Mouse (Mus musculus): Measurements from ENCODE around the gene Cep78. TPM values are rescaled to one million over a fixed set of nuclear protein-coding genes. Genes with fewer than 3 reads are reported as not detected.

Gene Cep78
- polyA plus RNA-seq, 1 experiment from 2014 or later = 13.2 TPM

DNA sequence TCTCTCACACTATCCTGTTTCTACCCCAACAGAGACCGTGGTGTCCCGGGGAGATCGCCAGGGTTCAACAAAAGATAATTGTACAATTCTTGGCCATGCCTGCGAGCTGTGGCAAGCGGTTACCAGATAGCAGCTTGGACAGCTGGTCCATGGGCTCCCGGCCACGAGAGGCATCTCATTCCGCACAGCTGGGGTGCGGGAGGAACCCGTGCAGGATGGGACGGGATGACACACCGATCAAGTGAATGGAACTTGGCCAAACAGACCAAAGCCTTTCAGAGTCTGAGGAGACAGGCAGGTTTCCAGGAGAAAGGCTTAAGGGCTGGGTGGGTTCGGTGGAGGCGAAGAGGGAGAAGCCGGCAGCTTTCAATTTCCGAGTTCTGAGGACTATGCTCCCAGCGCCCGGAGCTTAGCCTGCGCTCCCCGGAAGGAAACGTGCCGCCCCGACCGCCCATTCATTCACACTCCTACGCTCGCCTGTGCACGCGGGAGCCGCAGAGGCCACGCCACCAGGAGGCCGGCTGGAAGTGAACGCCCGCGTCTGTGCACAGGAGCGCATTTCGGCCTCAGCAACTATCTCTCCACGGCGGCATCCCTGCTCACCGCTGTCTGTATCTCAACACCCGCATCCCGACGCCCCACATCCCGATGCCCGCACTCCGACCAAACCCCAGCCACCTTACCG, 60.5 kb downstream of the Cep78 start:
- H3K27me3 ChIP-seq (ENCODE audit: control insufficient read depth, insufficient read depth, low read length) = no peaks in the 10 kb centered on the region
- H3K4me2 ChIP-seq (ENCODE audit: low read depth, low read length) = peak overlapping the region; percentile 91
- H3K9ac ChIP-seq (ENCODE audit: low read length) = peak overlapping the region; percentile 81
- peak; percentile 56 for ATAC-seq (replicated peaks; ENCODE audit: extremely low read depth, insufficient read depth, low FRiP score)
- H3K4me3 ChIP-seq (ENCODE audit: low read length) = peak overlapping the region; percentile 71
- peaks cover 18% of the 10 kb centered on the region for H3K4me1 ChIP-seq (ENCODE audit: control insufficient read depth, insufficient read depth, low read length)
- H3K36me3 ChIP-seq (ENCODE audit: control insufficient read depth, insufficient read depth) = peaks cover 5% of the 10 kb centered on the region; the same call in 1 of the 2 replicates
- peak overlapping the region; percentile 96 for H3K27ac ChIP-seq (ENCODE audit: low read length)
- H3K9me3 ChIP-seq (replicated peaks; ENCODE audit: control insufficient read depth, low read length) = no peaks in the 10 kb centered on the region
- WGBS = 0% methylated on average over 46 of the region's 46 CpGs

DNA sequence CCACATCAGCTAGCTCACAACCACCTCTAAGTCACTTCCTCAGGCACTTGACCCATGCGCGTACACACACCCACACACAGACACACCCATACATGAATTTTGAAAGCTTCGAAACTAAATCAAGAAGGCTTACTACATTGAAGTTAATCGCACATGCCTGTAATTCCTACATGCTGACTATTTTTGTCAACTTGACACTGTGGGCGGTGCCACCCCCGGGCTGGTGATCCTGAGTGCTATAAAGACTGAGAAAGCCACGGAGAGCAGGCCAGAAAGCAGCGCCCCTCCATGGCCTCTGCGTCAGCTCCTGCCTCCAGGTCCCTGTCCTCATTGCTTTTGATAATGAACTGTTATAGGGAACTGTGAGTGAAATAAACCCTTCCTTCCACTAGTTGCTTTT, 61.4 kb downstream of the Cep78 start:
- peak; percentile 14; the same call in 1 of the 2 replicates for ATAC-seq (replicated peaks; ENCODE audit: extremely low read depth, insufficient read depth, low FRiP score)
- WGBS = 8% methylated on average over 9 of the region's 9 CpGs
- Histone ChIP-seq H3K36me3 (ENCODE audit: control insufficient read depth, insufficient read depth) (peaks cover 10% of the 10 kb centered on the region; the same call in 1 of the 2 replicates), H3K9me3 (replicated peaks; ENCODE audit: control insufficient read depth, low read length) (no peaks in the 10 kb centered on the region), H3K4me1 (ENCODE audit: control insufficient read depth, insufficient read depth, low read length) (peaks cover 18% of the 10 kb centered on the region), H3K27ac (ENCODE audit: low read length) (peak overlapping the region; percentile 96), H3K9ac (ENCODE audit: low read length) (peak overlapping the region; percentile 81), H3K27me3 (ENCODE audit: control insufficient read depth, insufficient read depth, low read length) (no peaks in the 10 kb centered on the region), H3K4me2 (ENCODE audit: low read depth, low read length) (peak overlapping the region; percentile 91), H3K4me3 (ENCODE audit: low read length) (peak overlapping the region; percentile 71)

- Histone ChIP-seq H3K9me3 (replicated peaks; ENCODE audit: control insufficient read depth, low read length) (no peaks in the 10 kb centered on the region), H3K4me1 (ENCODE audit: control insufficient read depth, insufficient read depth, low read length) (peaks cover 6% of the 10 kb centered on the region), H3K27me3 (ENCODE audit: control insufficient read depth, insufficient read depth, low read length) (no peaks in the 10 kb centered on the region), H3K36me3 (ENCODE audit: control insufficient read depth, insufficient read depth) (peaks cover 26% of the 10 kb centered on the region), H3K4me2 (ENCODE audit: low read depth, low read length) (no peak overlapping the region), H3K4me3 (ENCODE audit: low read length) (no peak overlapping the region), H3K27ac (ENCODE audit: low read length) (no peak overlapping the region), H3K9ac (ENCODE audit: low read length) (no peak overlapping the region)
- 94% methylated on average over 7 of the region's 7 CpGs for WGBS
- ATAC-seq (replicated peaks; ENCODE audit: extremely low read depth, insufficient read depth, low FRiP score) = no peak
Observed at GRCm38 (mm10) chr19:15919336-15919735, 65.5 kb downstream of the Cep78 start.

- Histone ChIP-seq H3K4me3 (ENCODE audit: low read length) (no peak overlapping the region), H3K9ac (ENCODE audit: low read length) (no peak overlapping the region), H3K4me2 (ENCODE audit: low read depth, low read length) (no peak overlapping the region), H3K36me3 (ENCODE audit: control insufficient read depth, insufficient read depth) (peaks cover 29% of the 10 kb centered on the region), H3K9me3 (replicated peaks; ENCODE audit: control insufficient read depth, low read length) (no peaks in the 10 kb centered on the region), H3K27me3 (ENCODE audit: control insufficient read depth, insufficient read depth, low read length) (no peaks in the 10 kb centered on the region), H3K4me1 (ENCODE audit: control insufficient read depth, insufficient read depth, low read length) (peaks cover 3% of the 10 kb centered on the region), H3K27ac (ENCODE audit: low read length) (no peak overlapping the region)
- ATAC-seq (replicated peaks; ENCODE audit: extremely low read depth, insufficient read depth, low FRiP score) = no peak
- 90% methylated on average over 7 of the region's 7 CpGs for WGBS
Observed at GRCm38 (mm10) chr19:15918111-15918510, 66.7 kb downstream of the Cep78 start.

- Histone ChIP-seq H3K9me3 (replicated peaks; ENCODE audit: control insufficient read depth, low read length) (no peaks in the 10 kb centered on the region), H3K9ac (ENCODE audit: low read length) (no peak overlapping the region), H3K27ac (ENCODE audit: low read length) (no peak overlapping the region), H3K27me3 (ENCODE audit: control insufficient read depth, insufficient read depth, low read length) (no peaks in the 10 kb centered on the region), H3K4me2 (ENCODE audit: low read depth, low read length) (no peak overlapping the region), H3K36me3 (ENCODE audit: control insufficient read depth, insufficient read depth) (peaks cover 25% of the 10 kb centered on the region), H3K4me1 (ENCODE audit: control insufficient read depth, insufficient read depth, low read length) (peaks cover 16% of the 10 kb centered on the region), H3K4me3 (ENCODE audit: low read length) (no peak overlapping the region)
- ATAC-seq (replicated peaks; ENCODE audit: extremely low read depth, insufficient read depth, low FRiP score) = no peak
- 84% methylated on average over 9 of the region's 9 CpGs for WGBS
Observed at GRCm38 (mm10) chr19:15913249-15913997, 71.4 kb downstream of the Cep78 start.

GRCm38 (mm10) chr19:15911441-15911840, 73.3 kb downstream of the Cep78 start:
- Histone ChIP-seq H3K27me3 (ENCODE audit: control insufficient read depth, insufficient read depth, low read length) (no peaks in the 10 kb centered on the region), H3K9ac (ENCODE audit: low read length) (no peak overlapping the region), H3K4me1 (ENCODE audit: control insufficient read depth, insufficient read depth, low read length) (peaks cover 16% of the 10 kb centered on the region), H3K9me3 (replicated peaks; ENCODE audit: control insufficient read depth, low read length) (no peaks in the 10 kb centered on the region), H3K4me2 (ENCODE audit: low read depth, low read length) (no peak overlapping the region), H3K36me3 (ENCODE audit: control insufficient read depth, insufficient read depth) (peaks cover 15% of the 10 kb centered on the region; the same call in 1 of the 2 replicates), H3K4me3 (ENCODE audit: low read length) (no peak overlapping the region), H3K27ac (ENCODE audit: low read length) (no peak overlapping the region; the same call in 1 of the 2 replicates)
- ATAC-seq (replicated peaks; ENCODE audit: extremely low read depth, insufficient read depth, low FRiP score) = no peak
- 89% methylated on average over 5 of the region's 5 CpGs for WGBS

GRCm38 (mm10) chr19:15910987-15911386, 73.8 kb downstream of the Cep78 start:
- Histone ChIP-seq H3K4me2 (ENCODE audit: low read depth, low read length) (no peak overlapping the region), H3K27ac (ENCODE audit: low read length) (peak overlapping the region; percentile 51; the same call in 1 of the 2 replicates), H3K27me3 (ENCODE audit: control insufficient read depth, insufficient read depth, low read length) (no peaks in the 10 kb centered on the region), H3K4me1 (ENCODE audit: control insufficient read depth, insufficient read depth, low read length) (peaks cover 16% of the 10 kb centered on the region), H3K4me3 (ENCODE audit: low read length) (no peak overlapping the region), H3K9ac (ENCODE audit: low read length) (no peak overlapping the region), H3K9me3 (replicated peaks; ENCODE audit: control insufficient read depth, low read length) (no peaks in the 10 kb centered on the region), H3K36me3 (ENCODE audit: control insufficient read depth, insufficient read depth) (peaks cover 19% of the 10 kb centered on the region; the same call in 1 of the 2 replicates)
- ATAC-seq (replicated peaks; ENCODE audit: extremely low read depth, insufficient read depth, low FRiP score) = peak; percentile 87
- WGBS = 42% methylated on average over 3 of the region's 3 CpGs

DNA sequence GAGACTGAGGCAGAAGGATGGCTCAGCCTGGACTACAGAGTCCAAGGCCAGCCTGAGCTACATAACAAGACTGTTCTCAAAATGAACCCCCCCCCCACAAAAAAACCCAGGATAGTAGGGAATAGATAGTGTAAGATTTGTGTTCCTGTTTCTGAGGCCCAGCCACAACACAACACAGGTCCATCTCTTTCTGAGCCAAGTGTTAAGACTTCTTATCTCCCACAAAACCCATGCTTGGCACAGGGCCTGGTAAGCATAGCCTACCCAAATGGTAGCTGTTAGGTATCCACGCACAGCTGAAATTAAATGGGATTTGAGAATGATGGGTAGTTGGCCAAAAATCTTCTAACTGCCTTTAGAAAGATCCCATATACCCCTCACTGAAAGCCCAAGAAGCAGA, 74.3 kb downstream of the Cep78 start:
- Histone ChIP-seq H3K9me3 (replicated peaks; ENCODE audit: control insufficient read depth, low read length) (no peaks in the 10 kb centered on the region), H3K27me3 (ENCODE audit: control insufficient read depth, insufficient read depth, low read length) (no peaks in the 10 kb centered on the region), H3K9ac (ENCODE audit: low read length) (no peak overlapping the region), H3K4me1 (ENCODE audit: control insufficient read depth, insufficient read depth, low read length) (peaks cover 16% of the 10 kb centered on the region), H3K4me3 (ENCODE audit: low read length) (no peak overlapping the region), H3K27ac (ENCODE audit: low read length) (peak overlapping the region; percentile 51; the same call in 1 of the 2 replicates), H3K4me2 (ENCODE audit: low read depth, low read length) (no peak overlapping the region), H3K36me3 (ENCODE audit: control insufficient read depth, insufficient read depth) (peaks cover 24% of the 10 kb centered on the region; the same call in 1 of the 2 replicates)
- peak; percentile 74 for ATAC-seq (replicated peaks; ENCODE audit: extremely low read depth, insufficient read depth, low FRiP score)
- 40% methylated on average over 1 of the region's 1 CpGs for WGBS

DNA sequence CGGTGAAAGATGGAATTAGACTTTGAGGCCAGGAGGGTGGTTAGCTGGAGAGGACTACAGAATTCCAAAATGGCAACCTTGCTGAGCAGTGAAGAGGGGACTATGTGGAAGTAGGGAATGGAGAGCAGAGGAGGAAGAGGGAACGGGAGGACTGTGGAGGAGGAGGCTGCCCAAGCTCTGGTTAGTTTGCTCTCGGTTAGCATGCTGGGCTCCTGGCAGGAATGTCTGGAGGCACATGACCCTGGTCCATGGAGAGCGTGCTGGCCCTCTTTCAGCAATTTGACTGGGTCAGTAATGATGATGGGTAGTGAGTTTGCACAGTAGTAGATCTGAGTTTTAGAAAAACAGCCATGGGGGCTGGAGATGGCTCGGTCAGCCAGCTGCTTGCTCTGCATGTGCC, 76.8 kb downstream of the Cep78 start:
- Histone ChIP-seq H3K27me3 (ENCODE audit: control insufficient read depth, insufficient read depth, low read length) (no peaks in the 10 kb centered on the region), H3K4me2 (ENCODE audit: low read depth, low read length) (no peak overlapping the region), H3K9ac (ENCODE audit: low read length) (no peak overlapping the region), H3K9me3 (replicated peaks; ENCODE audit: control insufficient read depth, low read length) (no peaks in the 10 kb centered on the region), H3K36me3 (ENCODE audit: control insufficient read depth, insufficient read depth) (peaks cover 22% of the 10 kb centered on the region; the same call in 1 of the 2 replicates), H3K4me3 (ENCODE audit: low read length) (no peak overlapping the region), H3K4me1 (ENCODE audit: control insufficient read depth, insufficient read depth, low read length) (peaks cover 16% of the 10 kb centered on the region), H3K27ac (ENCODE audit: low read length) (no peak overlapping the region)
- no peak for ATAC-seq (replicated peaks; ENCODE audit: extremely low read depth, insufficient read depth, low FRiP score)
- WGBS = 91% methylated on average over 5 of the region's 5 CpGs
